Mouse (Mus musculus) stomach, embryonic 16.5 days (tissue): Measurements from ENCODE around the gene Lamtor5. TPM values are rescaled to one million over a fixed set of nuclear protein-coding genes. Genes with fewer than 3 reads are reported as not detected.
"Not testable (repeated sequence)": the region's sequence is repeated elsewhere in the genome, so short reads cannot be mapped to it uniquely, and the experiment has no call there.

ENCODE experiments used
- ATAC-seq: fragments of 200-750 bp; cut with Nextera tagmentation; 2 replicates; pipeline ENCODE4 v1.8.0; 2017; ENCODE audit warnings: moderate number of reproducible peaks, moderate TSS enrichment; ENCODE audit not compliant: insufficient read depth, low FRiP score
- H3K27ac ChIP-seq: fragments of 300-500 bp; sonication (generic); 2 replicates; pipeline ENCODE4 v1.5.1; 2014; ENCODE audit warnings: low read length
- H3K27me3 ChIP-seq: fragments of 300-500 bp; sonication (generic); 2 replicates; pipeline ENCODE4 v1.6.1; 2014; ENCODE audit warnings: low read length, control low read depth, mixed read lengths; ENCODE audit not compliant: control insufficient read depth, insufficient read depth
- H3K36me3 ChIP-seq: fragments of 300-500 bp; sonication (generic); 2 replicates; pipeline ENCODE4 v1.6.1; 2014; ENCODE audit warnings: low read length; ENCODE audit not compliant: control insufficient read depth, insufficient read depth
- H3K4me1 ChIP-seq: fragments of 300-500 bp; sonication (generic); 2 replicates; pipeline ENCODE4 v1.6.1; 2014; ENCODE audit warnings: low read length, control low read depth, mixed read lengths; ENCODE audit not compliant: control insufficient read depth, insufficient read depth
- H3K4me2 ChIP-seq: fragments of 300-500 bp; sonication (generic); 2 replicates; pipeline ENCODE4 v1.6.1; 2014; ENCODE audit warnings: low read depth, low read length, mixed read lengths
- H3K4me3 ChIP-seq: fragments of 300-500 bp; sonication (generic); replicated peaks from 2 replicates; pipeline ENCODE4 v1.5.1; 2014; ENCODE audit warnings: mild to moderate bottlenecking, low read length
- H3K9ac ChIP-seq: fragments of 300-500 bp; sonication (generic); 2 replicates; pipeline ENCODE4 v1.6.1; 2014; ENCODE audit warnings: low read length
- H3K9me3 ChIP-seq: fragments of 300-500 bp; sonication (generic); replicated peaks from 2 replicates; pipeline ENCODE4 v1.6.1; 2016; ENCODE audit warnings: low read length, control low read depth; ENCODE audit not compliant: control insufficient read depth
- whole genome bisulfite sequencing: fragments of 180-500 bp; shearing (Covaris S2); extraction: QIAGEN DNeasy Blood & Tissue Kit; methylation state at CpG from one replicate; pipeline ENCODE4 v1.1.7; 2014; 5-methylcytosine and 5-hydroxymethylcytosine counted together
- polyA plus RNA-seq: library from polyadenylated mRNA; unstranded; fragments of >200 nt; fragmentation: Nextera tagmentation; extraction: Ambion mirVana; gene quantifications from 2 replicates; pipeline ENCODE4 v1.2.1, GENCODE M21; 2015

The Lamtor5 gene
- polyA plus RNA-seq, 1 experiment from 2014 or later: 175 TPM

DNA sequence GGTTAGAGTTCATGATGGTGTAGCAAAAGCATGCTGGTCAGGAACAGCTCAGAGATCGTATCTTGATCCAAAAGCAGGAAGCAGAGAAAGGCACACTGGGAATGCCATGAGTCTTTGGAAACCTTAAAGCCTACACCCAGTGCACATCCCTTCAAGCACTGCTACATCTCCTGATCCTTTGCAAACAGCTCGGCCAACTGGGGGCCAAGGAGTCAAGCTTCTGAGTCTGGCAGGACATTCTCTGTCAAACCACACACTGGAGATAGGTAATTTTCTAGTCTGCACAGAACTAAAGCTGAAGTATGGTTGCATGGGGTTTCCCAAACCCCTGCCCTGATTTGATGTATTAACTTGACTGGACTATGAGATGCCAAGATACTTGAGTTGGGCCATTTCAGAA, 7.5 kb downstream of the Lamtor5 start:
- Histone ChIP-seq H3K4me1 (peaks cover 5% of the 10 kb centered on the region; the same call in 1 of the 2 replicates), H3K4me2 (no peak overlapping the region), H3K36me3 (peaks cover 9% of the 10 kb centered on the region; the same call in 1 of the 2 replicates), H3K9ac (no peak overlapping the region), H3K4me3 (no peak overlapping the region), H3K9me3 (no peaks in the 10 kb centered on the region), H3K27me3 (no peaks in the 10 kb centered on the region), H3K27ac (no peak overlapping the region)
- no peak for ATAC-seq
- 76% methylated on average over 2 of the region's 2 CpGs for WGBS

- Histone ChIP-seq H3K27ac (no peak overlapping the region), H3K4me3 (no peak overlapping the region), H3K4me2 (no peak overlapping the region), H3K27me3 (no peaks in the 10 kb centered on the region), H3K4me1 (peaks cover 9% of the 10 kb centered on the region; the same call in 1 of the 2 replicates), H3K36me3 (peaks cover 7% of the 10 kb centered on the region; the same call in 1 of the 2 replicates), H3K9ac (no peak overlapping the region), H3K9me3 (no peaks in the 10 kb centered on the region)
- ATAC-seq: no peak
Observed at GRCm38 (mm10) chr3:107287346-107287745, 8.7 kb downstream of the Lamtor5 start.

DNA sequence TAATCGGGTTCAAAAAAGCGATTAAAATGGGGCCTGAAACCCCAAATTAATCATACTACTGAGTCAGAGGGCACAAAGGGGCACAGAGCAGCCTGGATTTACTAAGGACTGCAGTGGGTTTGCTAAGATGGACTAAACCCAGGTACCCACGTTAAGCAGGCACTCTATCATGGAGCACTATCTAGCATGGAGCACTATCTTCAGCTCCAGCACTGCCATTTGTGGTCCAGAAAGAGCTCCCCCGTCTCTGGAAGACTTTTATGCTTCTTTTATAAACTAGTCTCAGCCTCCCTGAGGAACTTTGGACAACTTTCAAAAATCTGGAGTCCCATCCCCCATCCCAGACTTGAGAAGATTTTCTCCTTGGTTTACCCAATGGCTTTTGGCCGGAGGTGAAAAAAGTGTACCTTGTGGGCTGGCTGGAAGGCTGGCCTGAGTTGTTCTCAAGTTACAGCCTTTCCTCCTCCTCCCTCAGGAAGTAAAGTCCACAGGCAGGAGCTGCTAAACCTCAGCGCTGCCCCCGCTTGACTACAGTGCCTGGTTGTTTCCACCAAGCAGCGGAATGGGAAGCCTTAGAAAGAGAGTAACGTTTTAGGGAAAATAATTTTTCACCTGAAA, 12.2 kb downstream of the Lamtor5 start, which contains the start of gene Slc16a4:
Gene Slc16a4, plus strand, starts transcription at position 467 of the 618 bp plus-strand sequence.
- 18% methylated on average over 9 of the region's 9 CpGs for WGBS
- Histone ChIP-seq H3K9me3 (no peaks in the 10 kb centered on the region), H3K9ac (no peak within 1 kb of the TSS), H3K4me2 (peak within 1 kb of the TSS; percentile 27), H3K4me1 (peaks cover 9% of the 10 kb centered on the region; the same call in 1 of the 2 replicates), H3K27ac (peak within 1 kb of the TSS; percentile 60), H3K36me3 (no peaks in the 10 kb centered on the region), H3K4me3 (no peak within 1 kb of the TSS), H3K27me3 (no peaks in the 10 kb centered on the region)
- peak; percentile 88 for ATAC-seq

- Histone ChIP-seq H3K4me3 (no peak overlapping the region), H3K4me1 (peaks cover 6% of the 10 kb centered on the region; the same call in 1 of the 2 replicates), H3K9ac (no peak overlapping the region), H3K36me3 (no peaks in the 10 kb centered on the region), H3K27ac (no peak overlapping the region), H3K9me3 (no peaks in the 10 kb centered on the region), H3K27me3 (no peaks in the 10 kb centered on the region), H3K4me2 (no peak overlapping the region)
- ATAC-seq: no peak
- WGBS: 71% methylated on average over 5 of the region's 5 CpGs
Observed at GRCm38 (mm10) chr3:107295672-107296360, 17.2 kb downstream of the Lamtor5 start.

- H3K4me3 ChIP-seq, H3K9me3 ChIP-seq, H3K27ac ChIP-seq, ATAC-seq, H3K9ac ChIP-seq, H3K36me3 ChIP-seq, H3K4me1 ChIP-seq, H3K27me3 ChIP-seq, H3K4me2 ChIP-seq: not testable (repeated sequence)
- 62% methylated on average over 4 of the region's 4 CpGs for WGBS
Observed at GRCm38 (mm10) chr3:107296917-107297316, 18.3 kb downstream of the Lamtor5 start.

DNA sequence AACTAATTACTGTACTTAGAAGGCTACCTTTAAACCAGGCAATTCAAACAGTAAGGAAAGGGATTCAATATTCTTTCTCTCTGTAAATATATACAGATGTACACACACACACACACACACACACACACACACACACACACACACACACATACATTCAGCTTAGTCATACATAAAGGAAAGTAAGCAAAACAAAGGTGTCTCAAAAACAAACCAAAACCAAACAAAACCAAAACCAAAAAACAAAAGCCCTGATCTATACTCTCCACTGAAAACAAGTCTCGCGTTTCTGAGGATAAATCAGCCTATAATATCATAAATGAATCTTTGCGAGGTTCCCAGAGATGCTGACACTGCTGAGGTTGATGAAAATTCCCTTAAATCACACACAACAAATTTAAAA, 38.7 kb downstream of the Lamtor5 start:
- Histone ChIP-seq H3K27me3 (no peaks in the 10 kb centered on the region), H3K4me1 (no peaks in the 10 kb centered on the region; the same call in 1 of the 2 replicates), H3K4me3 (no peak overlapping the region), H3K4me2 (no peak overlapping the region), H3K36me3 (no peaks in the 10 kb centered on the region; the same call in 1 of the 2 replicates), H3K27ac (no peak overlapping the region), H3K9me3 (no peaks in the 10 kb centered on the region), H3K9ac (no peak overlapping the region)
- ATAC-seq: no peak
- 82% methylated on average over 3 of the region's 3 CpGs for WGBS

DNA sequence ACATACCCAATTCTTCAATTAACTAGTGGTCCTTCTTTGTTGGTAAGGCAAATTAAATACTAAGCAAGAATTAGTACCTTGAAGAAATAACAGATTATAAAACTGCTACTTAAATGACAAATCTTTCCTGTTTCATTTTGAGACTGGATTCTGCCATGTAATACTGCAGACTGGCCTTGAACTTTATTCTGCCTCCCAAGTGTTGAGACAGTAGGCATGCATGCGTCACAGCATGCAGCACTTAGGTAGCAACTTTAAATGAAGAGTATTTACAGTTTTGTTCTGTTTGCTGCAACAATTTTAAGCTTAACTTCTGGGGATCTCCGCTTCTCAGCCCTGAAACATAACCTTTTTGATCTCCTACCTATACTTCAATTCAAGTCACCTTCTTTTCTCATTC, 42.5 kb downstream of the Lamtor5 start:
- H3K4me3 ChIP-seq: no peak overlapping the region
- peaks cover 17% of the 10 kb centered on the region for H3K4me1 ChIP-seq
- H3K36me3 ChIP-seq: peaks cover 16% of the 10 kb centered on the region
- H3K9ac ChIP-seq: no peak overlapping the region
- no peak overlapping the region for H3K27ac ChIP-seq
- no peak overlapping the region for H3K4me2 ChIP-seq
- no peaks in the 10 kb centered on the region for H3K9me3 ChIP-seq
- H3K27me3 ChIP-seq: no peaks in the 10 kb centered on the region
- 92% methylated on average over 2 of the region's 2 CpGs for WGBS
- no peak for ATAC-seq

- no peak overlapping the region for H3K4me3 ChIP-seq
- peaks cover 16% of the 10 kb centered on the region for H3K36me3 ChIP-seq
- H3K27ac ChIP-seq: no peak overlapping the region
- no peaks in the 10 kb centered on the region for H3K27me3 ChIP-seq
- no peak overlapping the region for H3K4me2 ChIP-seq
- H3K9ac ChIP-seq: no peak overlapping the region
- no peaks in the 10 kb centered on the region for H3K9me3 ChIP-seq
- H3K4me1 ChIP-seq: peaks cover 17% of the 10 kb centered on the region
- no peak for ATAC-seq
Observed at GRCm38 (mm10) chr3:107321776-107322175, 43.1 kb downstream of the Lamtor5 start.

GRCm38 (mm10) chr3:107326442-107326841, 47.8 kb downstream of the Lamtor5 start:
- H3K4me1 ChIP-seq: peaks cover 32% of the 10 kb centered on the region
- no peak overlapping the region for H3K27ac ChIP-seq
- H3K9me3 ChIP-seq: no peaks in the 10 kb centered on the region
- H3K4me3 ChIP-seq: no peak overlapping the region
- 93% methylated on average over 1 of the region's 1 CpGs for whole genome bisulfite sequencing
- H3K9ac ChIP-seq: no peak overlapping the region
- H3K27me3 ChIP-seq: no peaks in the 10 kb centered on the region
- ATAC-seq: no peak
- H3K4me2 ChIP-seq: no peak overlapping the region
- H3K36me3 ChIP-seq: peaks cover 16% of the 10 kb centered on the region
